9 mouse cellular contexts compared by ENCODE assay signal in the genomic region with DNA sequence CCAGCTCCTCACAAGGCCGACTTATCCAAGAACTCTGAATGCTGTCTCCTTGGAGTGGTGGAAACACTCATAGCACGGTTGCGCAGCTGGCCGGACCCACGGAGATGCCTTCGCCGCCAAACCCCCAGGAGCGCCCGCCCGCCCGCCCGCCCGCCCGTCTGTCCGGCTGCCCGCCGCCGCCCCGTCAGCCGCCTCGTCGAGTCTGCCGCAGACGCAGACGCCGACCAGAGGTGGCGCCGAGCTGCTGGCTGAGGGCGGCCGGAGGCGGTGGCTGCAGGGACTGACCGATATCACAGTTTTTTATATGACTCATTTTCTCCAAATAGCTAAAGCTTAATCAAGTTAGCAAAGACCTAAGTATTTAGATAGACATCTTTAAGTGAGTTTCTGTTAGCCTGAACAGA. TPM values are rescaled to one million over a fixed set of nuclear protein-coding genes. Genes with fewer than 3 reads are reported as not detected.
DNase-seq lines count a peak whose midpoint lies in the region; ATAC-seq lines count a peak whose summit lies in the region.
"Had no signal": no experiment of that assay in that cellular context is flagged by ENCODE, and none has a peak within 500 bp of the region (broad histone marks: within the 10 kb centered on the region; RNA-seq: fewer than 3 reads in every experiment).

No protein-coding gene starts in this region.

- no peaks in the 10 kb centered on the region for H3K9me3 ChIP-seq in heart, embryonic 12.5 days (replicated peaks)
- H3K9me3 ChIP-seq in neural tube, embryonic 13.5 days: no peaks in the 10 kb centered on the region

- no peak for ATAC-seq in cerebellum, adult (ENCODE audit: insufficient number of reproducible peaks, low FRiP score, low TSS enrichment)
- ATAC-seq in heart, embryonic 12.5 days (ENCODE audit: insufficient number of reproducible peaks, low FRiP score): peak; percentile 75; the same call in 1 of the 2 replicates
- ATAC-seq in neural tube, embryonic 13.5 days (ENCODE audit: low read depth): no peak

- no peak overlapping the region for H3K27ac ChIP-seq in heart, embryonic 12.5 days (ENCODE audit: poor library complexity, severe bottlenecking)
- no peak overlapping the region for H3K27ac ChIP-seq in neural tube, embryonic 13.5 days (replicated peaks)

- peak overlapping the region; percentile 58; the same call in 1 of the 2 replicates for H3K9ac ChIP-seq in heart, embryonic 12.5 days
- H3K9ac ChIP-seq in neural tube, embryonic 13.5 days: peak overlapping the region; percentile 26

- peaks cover 3% of the 10 kb centered on the region for H3K4me1 ChIP-seq in heart, embryonic 12.5 days (replicated peaks)
- H3K4me1 ChIP-seq in neural tube, embryonic 13.5 days (replicated peaks): no peaks in the 10 kb centered on the region; the same call in 1 of the 2 replicates

- H3K36me3 ChIP-seq in heart, embryonic 12.5 days: no peaks in the 10 kb centered on the region
- no peaks in the 10 kb centered on the region for H3K36me3 ChIP-seq in neural tube, embryonic 13.5 days

- under 1% methylated on average over 32 of the region's 32 CpGs for WGBS in heart, embryonic 12.5 days
- WGBS in neural tube, embryonic 13.5 days: 1% methylated on average over 32 of the region's 32 CpGs

- peak; percentile 32 to 37 for DNase-seq in cerebellum, postnatal 14 days
- DNase-seq in embryo, embryonic 9.5 days (ENCODE audit: extremely low spot score): peak; percentile 55
- DNase-seq in kidney, adult 9 months: peak; percentile 33
- DNase-seq in lung, adult 18-20 months: peak; percentile 22 to 29
- DNase-seq in c-Kit-positive CD71-positive TER-119-positive erythroid progenitor cells, embryonic 14.5 days (ENCODE audit: low spot score): no peak

- H3K4me2 ChIP-seq in heart, embryonic 12.5 days: peak overlapping the region; percentile 72
- peak overlapping the region; percentile 50 for H3K4me2 ChIP-seq in neural tube, embryonic 13.5 days

- H3K27me3 ChIP-seq in heart, embryonic 12.5 days (replicated peaks): no peaks in the 10 kb centered on the region
- H3K27me3 ChIP-seq in neural tube, embryonic 13.5 days: peaks cover 20% of the 10 kb centered on the region

- peak overlapping the region; percentile 53 for H3K4me3 ChIP-seq in heart, embryonic 12.5 days
- H3K4me3 ChIP-seq in neural tube, embryonic 13.5 days: peak overlapping the region; percentile 28
- H3K4me3 ChIP-seq: erythroblast, embryonic 14.5 days had no signal

RNA-seq across cellular contexts. Expression of a gene that starts 13.1 kb away (rescaled TPM):
- 1.6 TPM in 2 replicates for polyA plus RNA-seq in heart, embryonic 12.5 days (2016; fragmentation: Nextera tagmentation; extraction: Ambion mirVana)
- polyA plus RNA-seq in neural tube, embryonic 13.5 days (2015; fragmentation: Nextera tagmentation; extraction: Ambion mirVana): 2.6 and 2.8 TPM in 2 replicates
- polyA plus RNA-seq: erythroblast, embryonic 14.5 days had no signal

RNA-seq across cellular contexts. Expression of a gene that starts 50.2 kb away (rescaled TPM):
- 31.1 and 32.6 TPM in 2 replicates for polyA plus RNA-seq in heart, embryonic 12.5 days (2016; fragmentation: Nextera tagmentation; extraction: Ambion mirVana)
- polyA plus RNA-seq in neural tube, embryonic 13.5 days (2015; fragmentation: Nextera tagmentation; extraction: Ambion mirVana): 71.6 and 77.9 TPM in 2 replicates
